Mouse (Mus musculus) liver, embryonic 14.5 days (tissue): ENCODE data around the gene Tsen34.

Experiments used
- CTCF ChIP-seq: IDR thresholded peaks from 2 replicates; pipeline ENCODE4 v1.5.1; 2016; ENCODE audit warnings: antibody characterized with exemption, low read depth, control low read depth
- EP300 ChIP-seq: IDR thresholded peaks from 2 replicates; pipeline ENCODE4 v1.6.1; 2016; ENCODE audit warnings: antibody characterized with exemption, low read depth

GRCm38 (mm10) chr7:3656966-3657365 is 35.7 kb upstream of the Tsen34 start:
- TF ChIP-seq CTCF (no peak), EP300 (no peak)
